Mouse (Mus musculus): ENCODE results near the gene Gucd1. TPM values are rescaled to one million over a fixed set of nuclear protein-coding genes. Genes with fewer than 3 reads are reported as not detected.

The Gucd1 gene
- total RNA-seq, 2 experiments from 2014 or later = 29.7 to 42.1 TPM

DNA sequence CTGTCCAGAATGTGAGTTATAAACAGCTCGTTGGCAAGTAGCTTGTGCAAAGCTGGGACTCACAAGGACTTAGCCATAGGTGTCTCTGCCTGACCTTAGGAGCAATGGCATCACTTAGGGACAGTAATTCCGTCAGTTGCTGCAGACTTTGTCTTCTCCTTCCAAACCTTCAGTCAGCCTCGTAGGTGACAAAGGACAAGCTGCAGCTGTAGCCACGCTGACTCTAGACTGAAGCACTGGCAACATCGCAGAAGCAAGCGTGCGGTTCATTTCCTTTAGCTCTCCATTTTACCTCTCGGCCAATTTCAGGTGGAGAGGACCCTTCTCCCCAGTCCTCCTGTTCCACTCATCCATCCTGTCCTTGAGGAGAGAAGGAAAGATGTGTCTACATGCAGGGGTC lies 193.8 kb downstream of the Gucd1 start:
- no peak for DNase-seq

DNA sequence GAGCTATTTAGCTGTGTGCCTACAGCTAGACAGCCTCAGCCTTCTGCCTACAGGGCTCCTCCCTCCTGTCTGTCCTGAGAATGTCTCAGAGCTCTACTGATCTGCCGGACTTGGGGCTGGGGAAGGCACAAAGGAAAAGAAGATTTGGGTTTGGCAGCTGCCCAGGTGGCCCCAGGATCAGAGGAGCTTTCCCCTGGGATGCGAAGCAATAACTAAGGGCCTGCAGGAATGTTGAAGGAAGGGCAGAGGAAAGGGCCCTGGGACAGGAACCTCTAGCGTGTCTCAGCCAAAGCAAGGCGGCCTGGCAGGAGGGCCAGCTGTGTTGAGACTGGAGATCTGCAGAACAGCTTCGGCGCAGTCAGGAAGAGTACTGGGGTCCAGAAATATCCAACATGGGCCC lies 194.8 kb downstream of the Gucd1 start:
- no peak for DNase-seq

- no peak for DNase-seq
Observed at GRCm38 (mm10) chr10:75320321-75320720, 197.5 kb downstream of the Gucd1 start.

DNA sequence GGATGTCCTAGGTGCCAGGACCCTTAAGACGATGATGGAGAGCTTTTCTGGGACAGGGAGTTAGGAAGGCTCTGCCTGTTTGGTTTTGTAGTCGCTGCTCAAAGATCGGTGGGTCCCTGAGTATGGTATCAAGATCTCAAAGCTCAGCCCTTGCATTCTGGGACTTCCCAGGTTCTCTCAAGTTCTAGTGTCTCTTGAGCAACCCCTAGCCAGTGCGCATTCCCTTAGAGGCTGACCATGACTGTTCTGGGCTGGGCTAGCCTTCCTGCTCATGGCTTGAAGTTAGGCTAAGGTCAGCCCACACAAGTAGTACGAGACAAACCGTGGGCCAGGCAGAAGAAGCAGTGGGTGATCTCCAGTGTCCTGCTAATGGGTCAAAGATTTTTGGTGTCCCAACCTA lies 199.6 kb downstream of the Gucd1 start:
- DNase-seq = no peak

- peak; percentile 66 to 80 for DNase-seq
Observed at GRCm38 (mm10) chr10:75316908-75317761, 200.6 kb downstream of the Gucd1 start.

GRCm38 (mm10) chr10:75316872-75316907 lies 201.1 kb downstream of the Gucd1 start, which contains the start of gene Adora2a:
Gene Adora2a (plus strand): TSS chr10:75316877.
- no peak for DNase-seq

GRCm38 (mm10) chr10:75316472-75316871 lies 201.3 kb downstream of the Gucd1 start:
- DNase-seq = no peak

DNA sequence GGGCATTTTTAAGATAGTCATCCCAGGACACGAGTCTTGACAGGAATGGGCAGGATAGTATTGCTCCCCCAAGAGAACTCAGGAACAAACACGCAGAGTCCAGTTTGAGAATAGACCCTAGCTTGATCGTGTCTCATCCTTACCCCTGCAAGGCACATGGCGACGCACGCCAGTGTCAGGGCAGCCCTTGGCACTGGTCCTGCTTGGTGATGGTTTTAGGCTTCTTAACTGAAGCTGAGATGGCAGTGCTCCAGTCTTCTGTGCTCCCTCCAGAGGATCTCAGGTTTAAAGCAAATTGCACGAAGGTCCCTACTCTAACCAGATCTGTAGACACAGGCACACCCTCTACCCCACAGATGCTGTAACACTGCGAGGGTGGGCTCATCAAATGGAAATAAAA lies 202.0 kb downstream of the Gucd1 start:
- DNase-seq = peak; percentile 23 to 52

- DNase-seq = peak in 1 of 2 experiments; percentile 44
Observed at GRCm38 (mm10) chr10:75314190-75314980, 203.4 kb downstream of the Gucd1 start.

DNA sequence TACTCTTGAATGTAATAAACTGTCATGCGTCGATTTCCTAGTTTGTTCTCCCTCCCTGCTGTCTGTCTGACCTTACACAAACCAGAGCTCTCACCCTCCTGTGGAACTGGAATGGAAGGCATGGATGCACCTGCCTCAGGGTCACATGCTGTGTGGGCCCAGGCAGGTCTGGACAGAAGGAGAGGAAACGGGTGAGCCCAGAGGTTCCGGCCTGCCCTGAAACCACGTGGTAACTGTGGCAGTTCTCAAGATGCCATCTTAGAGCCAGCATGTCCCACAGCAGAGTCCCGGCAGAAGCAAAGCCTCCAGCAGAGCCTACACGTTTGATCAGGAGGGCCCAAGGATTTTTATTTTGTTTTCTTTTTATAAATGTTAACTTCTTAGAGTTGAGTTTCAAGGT lies 205.4 kb downstream of the Gucd1 start:
- no peak for DNase-seq

- DNase-seq = no peak
Observed at GRCm38 (mm10) chr10:75307130-75307529, 210.6 kb downstream of the Gucd1 start.

- peak; percentile 28 for DNase-seq
Observed at GRCm38 (mm10) chr10:75304413-75304812, 213.4 kb downstream of the Gucd1 start.

DNA sequence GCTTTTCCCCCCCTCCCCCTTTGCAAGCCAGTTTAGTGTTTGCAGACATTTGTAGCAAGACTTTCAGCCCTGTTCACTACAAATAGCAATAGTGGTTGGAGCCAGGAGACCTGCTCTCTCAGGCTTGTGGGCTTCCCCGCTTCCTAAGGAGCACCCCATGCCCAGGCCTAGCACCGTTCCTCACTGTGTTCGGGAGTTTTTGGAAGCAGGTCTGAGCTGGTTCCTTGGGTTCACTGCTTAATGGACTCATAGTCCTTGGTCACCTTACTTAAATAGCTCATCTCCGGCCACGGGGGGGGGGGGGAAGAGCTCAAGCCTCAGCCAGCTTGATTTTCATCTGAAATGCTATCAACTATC lies 213.7 kb downstream of the Gucd1 start:
- no peak for DNase-seq

DNA sequence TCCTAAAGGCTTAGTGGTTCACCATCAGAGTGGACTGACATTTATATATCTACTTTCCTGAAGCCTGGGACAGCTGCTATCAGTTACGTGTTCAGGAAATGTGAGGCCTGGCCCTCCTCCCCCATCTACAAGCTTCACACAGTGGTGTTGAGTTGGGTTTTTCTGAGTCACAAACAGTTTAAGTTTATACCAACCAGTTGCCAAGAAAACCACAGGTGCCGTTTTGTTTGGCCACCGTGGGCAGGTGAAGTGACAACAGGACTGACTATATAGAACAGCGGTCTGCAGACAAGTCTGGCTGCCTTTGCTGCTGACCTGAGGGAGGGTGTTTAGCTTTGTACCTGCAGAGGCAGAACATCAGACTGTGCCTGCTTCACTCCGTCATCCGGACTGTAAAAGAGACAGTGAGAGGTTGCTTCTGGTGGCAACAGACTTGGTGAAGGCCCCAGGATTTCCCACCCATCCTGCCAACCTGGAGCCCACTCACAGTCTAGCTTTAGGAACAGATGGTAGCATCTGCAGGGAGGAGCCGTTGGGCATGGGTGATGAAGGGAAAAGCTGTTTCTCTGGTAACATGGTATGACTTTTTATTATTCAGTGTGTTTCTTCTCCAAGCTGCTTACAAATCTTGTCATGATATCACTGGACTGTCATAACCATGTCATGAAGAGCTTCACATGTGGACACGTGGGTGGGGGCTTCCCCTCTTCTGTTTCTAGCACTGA lies 214.3 kb downstream of the Gucd1 start:
- DNase-seq = no peak

DNA sequence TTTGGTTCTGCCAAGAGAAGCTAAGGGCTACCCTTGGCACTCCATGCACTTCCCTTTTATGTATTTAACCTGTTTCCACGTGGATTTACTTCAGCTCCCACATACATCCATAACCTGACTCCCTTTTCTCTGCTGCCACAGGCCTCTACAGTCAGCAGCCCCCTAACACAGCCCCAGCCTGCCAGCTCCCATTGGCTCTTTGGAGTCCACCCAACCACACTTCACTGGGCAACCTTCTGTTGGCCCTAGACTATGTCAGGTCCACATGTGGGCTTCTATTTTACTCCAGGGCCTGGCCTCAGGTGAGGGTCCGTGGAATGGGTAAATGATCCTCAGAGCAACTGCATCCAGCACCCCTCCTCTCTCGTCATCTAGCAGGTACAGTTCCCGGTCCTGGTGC lies 215.2 kb downstream of the Gucd1 start:
- no peak for DNase-seq

DNA sequence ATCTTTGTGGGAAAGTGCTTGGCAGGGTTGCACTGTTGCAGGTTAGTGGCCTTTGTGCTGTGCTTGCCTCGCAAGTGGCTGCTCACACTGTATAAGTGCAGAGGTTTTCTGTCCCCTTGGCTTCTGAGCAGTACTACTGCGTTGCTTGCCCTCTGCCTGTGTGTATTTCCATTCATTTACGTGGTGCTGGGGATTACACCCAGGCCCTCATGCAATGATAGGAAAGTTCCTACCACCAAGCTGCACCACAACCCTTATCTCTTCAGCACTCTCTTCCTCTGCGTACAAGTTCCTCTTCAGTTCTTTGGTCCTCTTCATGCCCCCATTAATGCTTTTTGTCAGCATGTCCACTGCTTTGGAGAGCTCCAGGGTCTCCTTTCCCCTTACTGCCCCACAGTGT lies 215.8 kb downstream of the Gucd1 start:
- no peak for DNase-seq

- no peak for DNase-seq
Observed at GRCm38 (mm10) chr10:75301195-75301806, 216.5 kb downstream of the Gucd1 start.

Other genes with a start within 250 kb of the Gucd1 start
- gene Adora2a, start 201.1 kb downstream of the Gucd1 start, total RNA-seq (2021) = 1 to 10 TPM; 2.9 to 3.9 TPM
- gene Upb1, start 116.9 kb downstream of the Gucd1 start, total RNA-seq (2021) = under 1 TPM; 0.40 to 0.76 TPM
- gene Snrpd3, start 421 bp downstream of the Gucd1 start, total RNA-seq (2021) = 10 to 100 TPM; 81.9 to 98.1 TPM
- gene Lrrc75b, start 42.4 kb upstream of the Gucd1 start, total RNA-seq (2021) = under 1 TPM; 0.17 to 0.36 TPM
- not detected for gene Ggt1, start 43.6 kb upstream of the Gucd1 start, total RNA-seq (2021)
- 1 to 10 TPM; 6.5 to 6.6 TPM for gene Ggt5, start 71.4 kb upstream of the Gucd1 start, total RNA-seq (2021)
- 10 to 100 TPM in 1 of 2 experiments, 1 to 10 TPM in 1; 9.7 to 11.0 TPM for gene Susd2, start 126.0 kb upstream of the Gucd1 start, total RNA-seq (2021)
- 10 to 100 TPM; 32.9 to 35.1 TPM for gene Cabin1, start 246.4 kb upstream of the Gucd1 start, total RNA-seq (2021)